Mouse (Mus musculus): Measurements from ENCODE around the gene Jdp2.
A peak's percentile ranks its signal among the peaks of the same experiment; 100 is the strongest.
"Not testable (repeated sequence)": the region's sequence is repeated elsewhere in the genome, so short reads cannot be mapped to it uniquely, and the experiment has no call there.

Gene Jdp2

DNA sequence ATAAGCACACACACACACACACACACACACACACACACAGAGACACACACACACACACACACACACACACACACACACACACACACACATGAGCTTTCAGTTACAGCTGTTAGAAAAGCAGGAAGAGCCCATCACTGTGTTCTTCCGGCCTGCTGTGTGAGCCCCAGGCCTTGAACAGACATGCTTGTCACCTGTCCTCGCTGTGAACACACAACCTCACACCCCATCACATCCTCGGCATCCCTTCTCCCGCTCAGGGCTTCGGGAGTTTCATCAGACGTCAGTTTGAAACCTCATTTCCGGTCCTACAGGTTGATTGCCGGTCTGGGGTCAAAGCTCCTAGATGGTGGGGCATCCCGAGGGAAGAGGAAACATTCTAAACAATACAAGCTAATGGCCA, 39.1 kb downstream of the Jdp2 start:
- DNase-seq (ENCODE audit: low spot score in 2 of 2) = no peak

GRCm38 (mm10) chr12:85638541-85639325, 39.9 kb downstream of the Jdp2 start:
- DNase-seq (ENCODE audit: low spot score in 2 of 2) = no peak

GRCm38 (mm10) chr12:85639326-85640008, 40.6 kb downstream of the Jdp2 start:
- DNase-seq (ENCODE audit: low spot score in 2 of 2) = peak in 1 of 2 experiments; percentile 77

DNA sequence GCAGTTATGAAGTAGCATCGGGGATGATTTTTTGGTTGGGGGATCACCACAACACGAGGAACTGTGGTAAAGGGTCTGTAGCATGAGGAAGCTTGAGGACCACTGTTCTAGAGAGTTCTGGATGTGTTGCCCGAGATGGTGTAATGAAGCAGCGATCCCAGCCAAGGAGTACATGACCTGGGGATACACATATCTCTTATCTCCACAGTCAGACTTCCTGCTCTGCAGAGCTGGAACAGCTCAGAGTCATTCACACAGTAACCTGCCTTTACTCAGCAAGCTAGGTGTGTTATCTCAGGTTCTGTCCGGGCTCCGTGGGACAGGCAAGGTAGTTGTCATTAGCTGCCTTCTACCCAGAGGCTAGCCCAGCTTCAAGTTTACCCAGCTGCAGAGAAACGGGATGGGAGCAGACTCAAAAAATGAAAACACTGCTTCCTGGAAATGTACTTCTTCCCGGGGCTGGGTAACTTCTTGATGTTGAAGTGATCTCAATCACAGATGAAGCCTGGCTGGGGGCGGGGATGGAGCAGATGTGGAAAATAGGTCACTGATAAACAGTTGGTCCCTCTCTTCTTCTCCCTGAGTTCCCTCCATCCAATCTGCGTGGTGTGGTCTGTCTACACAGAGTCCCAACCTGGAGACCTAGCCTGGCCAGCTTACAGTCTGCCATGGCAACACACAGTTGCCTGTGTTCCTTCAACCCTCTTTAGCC, 42.2 kb downstream of the Jdp2 start:
- DNase-seq (ENCODE audit: low spot score in 2 of 2) = no peak

GRCm38 (mm10) chr12:85641564-85641931, 42.7 kb downstream of the Jdp2 start:
- no peak for DNase-seq (ENCODE audit: low spot score in 2 of 2)

DNA sequence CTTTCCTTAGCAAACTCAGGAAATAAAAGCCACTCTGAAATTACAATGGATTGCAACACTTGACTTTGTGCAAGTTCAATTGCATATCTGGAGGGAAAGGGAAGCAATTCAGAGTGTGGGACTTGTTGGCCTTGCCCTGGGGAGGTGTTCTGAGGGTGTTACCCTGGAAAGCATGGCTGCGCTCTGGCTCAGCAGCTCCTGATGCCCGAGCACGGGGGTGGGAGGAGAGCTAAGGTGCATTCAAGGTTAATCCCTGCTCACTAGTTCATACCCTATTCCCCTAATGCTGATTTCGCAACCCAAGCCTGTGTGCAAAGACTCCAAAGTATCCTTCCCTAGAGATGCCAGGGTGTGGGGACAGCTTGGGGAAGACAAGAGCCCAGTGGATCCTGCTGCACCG, 44.9 kb downstream of the Jdp2 start:
- no peak for DNase-seq (ENCODE audit: low spot score in 2 of 2)

GRCm38 (mm10) chr12:85645664-85646063, 46.8 kb downstream of the Jdp2 start:
- DNase-seq (ENCODE audit: low spot score in 2 of 2) = no peak

GRCm38 (mm10) chr12:85647346-85647745, 48.5 kb downstream of the Jdp2 start:
- no peak for DNase-seq (ENCODE audit: low spot score in 2 of 2)

- no peak for DNase-seq (ENCODE audit: low spot score in 2 of 2)
Observed at GRCm38 (mm10) chr12:85647955-85648354, 49.1 kb downstream of the Jdp2 start.

DNA sequence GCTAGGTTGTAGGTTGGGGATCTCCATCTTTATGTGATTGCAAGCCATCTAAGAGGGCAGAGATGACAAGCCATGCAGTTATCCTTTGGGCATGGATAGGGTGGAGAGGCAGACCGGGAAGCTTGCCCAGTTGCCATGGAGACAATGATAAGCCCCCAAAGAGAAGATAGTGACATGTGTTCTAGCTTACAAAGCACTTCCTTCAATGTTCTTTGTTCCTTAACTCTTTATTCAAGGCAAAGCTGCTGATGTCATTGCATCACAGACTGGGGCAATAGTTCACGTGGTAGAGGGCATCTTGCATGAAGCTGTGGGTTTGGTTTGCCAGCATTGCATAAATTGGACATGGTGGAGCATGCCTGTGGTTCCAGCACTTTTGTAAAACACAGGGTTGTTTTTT, 60.5 kb downstream of the Jdp2 start:
- DNase-seq (ENCODE audit: low spot score in 2 of 2) = no peak

GRCm38 (mm10) chr12:85660855-85661254, 62.0 kb downstream of the Jdp2 start:
- DNase-seq (ENCODE audit: low spot score in 2 of 2) = no peak

GRCm38 (mm10) chr12:85662232-85662631, 63.4 kb downstream of the Jdp2 start:
- DNase-seq (ENCODE audit: low spot score in 2 of 2) = not testable (repeated sequence)

GRCm38 (mm10) chr12:85662896-85663295, 64.1 kb downstream of the Jdp2 start:
- DNase-seq (ENCODE audit: low spot score in 2 of 2) = peak; percentile 35 to 60

GRCm38 (mm10) chr12:85666112-85666511, 67.3 kb downstream of the Jdp2 start:
- DNase-seq (ENCODE audit: low spot score in 2 of 2) = no peak

DNA sequence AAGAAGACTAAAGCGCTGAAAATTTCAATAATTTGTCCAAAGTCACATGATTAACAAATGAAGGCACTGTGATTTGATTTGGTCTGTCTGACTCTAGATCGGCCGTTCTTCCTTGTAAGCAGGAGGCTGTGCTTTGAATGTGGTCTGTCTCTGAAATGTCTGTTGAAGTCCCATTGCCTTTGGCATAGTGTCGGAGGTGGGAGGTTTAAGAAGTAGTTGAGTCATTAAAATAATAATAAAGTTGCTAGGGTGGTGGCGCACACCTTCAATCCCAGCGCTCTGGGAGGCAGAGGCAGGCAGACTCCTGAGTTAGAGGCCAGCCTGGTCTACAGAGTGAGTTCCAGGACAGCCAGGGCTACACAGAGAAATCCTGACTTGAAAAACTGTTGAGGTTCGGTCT, 68.2 kb downstream of the Jdp2 start:
- DNase-seq (ENCODE audit: low spot score in 2 of 2) = no peak

DNA sequence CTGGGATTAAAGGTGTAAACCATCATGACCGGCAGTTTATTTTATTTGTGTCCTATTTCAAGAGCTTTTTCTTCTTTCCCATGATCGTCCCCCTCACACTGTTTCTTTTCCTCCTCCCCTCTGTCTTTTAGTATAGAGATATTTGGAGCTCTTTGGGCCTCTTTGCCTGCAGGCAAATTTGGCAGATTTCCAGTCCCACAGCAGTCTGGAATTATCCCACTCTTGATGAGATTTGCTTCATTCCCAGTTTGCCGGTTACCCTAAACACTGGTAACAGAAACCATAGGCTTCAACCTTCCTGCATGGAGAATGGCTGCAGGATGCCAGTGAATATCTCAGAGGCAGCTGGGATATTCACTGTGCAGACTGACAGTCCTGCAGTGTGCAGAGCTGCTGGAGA, 69.9 kb downstream of the Jdp2 start:
- DNase-seq (ENCODE audit: low spot score in 2 of 2) = no peak

DNA sequence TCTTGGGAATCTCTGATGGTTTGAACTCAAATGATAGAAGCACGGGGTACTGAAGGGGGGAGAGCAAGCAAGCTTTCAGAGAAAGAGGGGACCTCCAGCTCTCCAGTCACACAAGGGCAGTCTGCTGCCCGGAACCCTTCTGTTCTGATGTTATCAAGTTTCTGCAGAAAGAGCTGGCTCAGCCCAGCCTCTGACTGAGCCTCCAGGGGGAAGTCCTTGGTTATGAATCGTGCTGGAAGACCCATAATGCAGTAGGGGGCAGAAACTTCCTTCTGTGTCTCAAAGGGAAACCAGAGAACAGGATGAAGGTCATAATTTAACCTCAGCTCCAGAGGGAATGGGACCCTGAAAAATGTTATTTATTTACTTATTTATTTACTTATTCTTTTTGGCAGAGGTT, 71.3 kb downstream of the Jdp2 start:
- DNase-seq (ENCODE audit: low spot score in 2 of 2) = no peak

GRCm38 (mm10) chr12:85673914-85674313, 75.1 kb downstream of the Jdp2 start:
- no peak for DNase-seq (ENCODE audit: low spot score in 2 of 2)

DNA sequence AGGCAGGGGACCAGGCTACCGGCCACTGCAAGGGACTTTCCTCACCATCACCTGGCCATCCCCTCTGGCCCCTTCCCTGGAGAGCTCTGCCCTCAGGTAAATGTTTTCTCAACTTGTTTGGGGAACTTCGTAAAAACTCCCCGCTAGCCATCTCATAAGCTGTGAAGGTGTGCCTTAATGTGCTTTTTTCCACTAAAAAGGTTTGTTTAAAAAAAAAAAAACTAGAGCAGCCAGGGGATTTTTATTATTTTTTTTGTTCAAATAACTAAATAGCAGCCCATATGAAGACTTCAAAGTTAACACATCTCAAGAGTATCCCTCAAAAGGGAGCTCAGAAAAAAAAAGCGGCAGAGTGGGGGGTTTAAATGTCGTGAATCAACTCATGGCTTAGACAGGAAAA, 80.3 kb downstream of the Jdp2 start:
- no peak for DNase-seq (ENCODE audit: low spot score in 2 of 2)

- DNase-seq (ENCODE audit: low spot score in 2 of 2) = no peak
Observed at GRCm38 (mm10) chr12:85679808-85680207, 81.0 kb downstream of the Jdp2 start.

DNA sequence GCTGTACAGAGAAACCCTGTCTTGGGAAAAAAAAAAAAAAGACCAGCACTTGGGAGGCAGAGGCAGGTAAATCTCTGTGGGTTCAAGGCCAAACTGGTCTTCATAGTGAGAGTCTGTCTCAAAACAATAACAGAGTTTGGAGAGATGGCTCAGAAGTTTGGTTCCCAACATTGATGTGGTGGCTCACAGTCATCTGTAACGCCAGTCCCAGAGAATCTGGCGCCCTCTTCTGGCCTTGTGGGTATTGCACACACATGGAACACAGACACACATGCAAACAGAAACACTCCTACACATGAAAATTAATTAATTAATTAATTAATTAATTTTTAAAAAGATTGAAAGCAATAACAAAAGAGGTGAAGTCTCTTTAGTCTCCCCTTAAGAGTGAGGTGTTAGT, 83.5 kb downstream of the Jdp2 start:
- DNase-seq (ENCODE audit: low spot score in 2 of 2) = no peak

- no peak for DNase-seq (ENCODE audit: low spot score in 2 of 2)
Observed at GRCm38 (mm10) chr12:85684411-85685275, 85.8 kb downstream of the Jdp2 start.

Data from urinary bladder, adult 18-20 months (tissue).